Mouse (Mus musculus) heart, adult 9 months (tissue): Measurements from ENCODE around the gene Slc39a7.
A peak's percentile ranks its signal among the peaks of the same experiment; 100 is the strongest.
"Not testable (repeated sequence)": the region's sequence is repeated elsewhere in the genome, so short reads cannot be mapped to it uniquely, and the experiment has no call there.

ENCODE experiments used
- DNase-seq, 2 experiments: peaks; one replicate each; pipeline ENCODE4 v3.0.0; 2022; ENCODE audit warnings: low spot score in 2 of 2

Gene Slc39a7

GRCm38 (mm10) chr17:33999341-34000149, 31.9 kb downstream of the Slc39a7 start:
- DNase-seq, result peak in 1 of 2 experiments; percentile 24

- not testable (repeated sequence) for DNase-seq
Measured at GRCm38 (mm10) chr17:33998697-33999096, 32.8 kb downstream of the Slc39a7 start.

- DNase-seq, result not testable (repeated sequence)
Measured at GRCm38 (mm10) chr17:33997025-33997424, 34.5 kb downstream of the Slc39a7 start.

- no peak for DNase-seq
Measured at GRCm38 (mm10) chr17:33995651-33996050, 35.8 kb downstream of the Slc39a7 start.

GRCm38 (mm10) chr17:33994959-33995358, 36.5 kb downstream of the Slc39a7 start:
- no peak for DNase-seq

- DNase-seq, result peak in 1 of 2 experiments; percentile 36
Measured at GRCm38 (mm10) chr17:33991788-33992664, 39.5 kb downstream of the Slc39a7 start.

- DNase-seq, result not testable (repeated sequence)
Measured at GRCm38 (mm10) chr17:33982136-33982535, 49.3 kb downstream of the Slc39a7 start.

- DNase-seq, result peak; percentile 93
Measured at GRCm38 (mm10) chr17:33981192-33981909, 50.1 kb downstream of the Slc39a7 start.

GRCm38 (mm10) chr17:33980181-33981035, 51.1 kb downstream of the Slc39a7 start:
- no peak for DNase-seq

- DNase-seq, result no peak
Measured at GRCm38 (mm10) chr17:33979512-33980050, 51.9 kb downstream of the Slc39a7 start.

GRCm38 (mm10) chr17:33978631-33979031, 52.9 kb downstream of the Slc39a7 start:
- peak; percentile 89 to 95 for DNase-seq
